Mouse (Mus musculus) layer of hippocampus, adult 9-10 months (tissue): Measurements from ENCODE around the gene Ifngr2.

ENCODE experiments used
- DNase-seq: peaks from one replicate; pipeline ENCODE4 v3.0.0; 2022; ENCODE audit warnings: low spot score

Gene Ifngr2

DNA sequence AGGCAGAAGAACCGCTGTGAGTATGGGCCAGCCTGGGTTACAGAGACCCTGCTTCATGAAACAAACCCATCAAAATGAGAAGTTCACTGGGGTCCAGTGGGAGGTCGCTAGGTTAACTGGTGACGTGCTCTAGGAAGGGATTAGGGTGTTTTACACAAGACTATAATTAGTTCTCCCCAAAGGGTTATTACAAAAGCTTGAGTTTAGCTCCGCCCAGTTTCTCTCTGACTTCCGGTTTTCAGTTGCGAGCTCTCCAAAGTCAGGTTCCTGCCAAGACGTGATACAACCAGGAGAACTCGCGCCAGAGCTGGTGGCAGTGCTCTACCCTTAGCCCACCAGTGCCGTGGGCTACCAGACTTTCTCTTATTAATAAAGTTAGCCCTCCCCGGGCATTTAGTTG lies 64.4 kb downstream of the Ifngr2 start:
- DNase-seq, result no peak

DNA sequence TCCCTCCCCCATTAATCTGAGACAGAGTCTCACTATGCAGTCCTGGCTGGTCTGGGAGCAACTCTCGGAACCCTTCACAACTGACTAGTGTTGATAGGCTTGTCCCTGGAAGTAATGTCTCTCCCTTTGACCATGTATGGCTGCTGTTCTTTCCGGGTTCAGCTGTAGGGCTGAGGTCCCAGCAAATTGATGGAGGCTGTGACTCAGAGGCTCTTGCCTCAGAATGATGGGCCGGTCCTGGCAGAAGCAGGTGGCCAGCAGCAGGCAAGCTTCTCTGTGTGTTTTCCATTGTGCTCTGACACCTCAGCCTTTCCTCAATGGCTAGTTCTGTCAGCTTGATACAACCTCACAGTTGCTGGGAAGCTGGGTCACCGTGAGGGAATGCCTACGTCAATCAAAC lies 65.7 kb downstream of the Ifngr2 start:
- no peak for DNase-seq

DNA sequence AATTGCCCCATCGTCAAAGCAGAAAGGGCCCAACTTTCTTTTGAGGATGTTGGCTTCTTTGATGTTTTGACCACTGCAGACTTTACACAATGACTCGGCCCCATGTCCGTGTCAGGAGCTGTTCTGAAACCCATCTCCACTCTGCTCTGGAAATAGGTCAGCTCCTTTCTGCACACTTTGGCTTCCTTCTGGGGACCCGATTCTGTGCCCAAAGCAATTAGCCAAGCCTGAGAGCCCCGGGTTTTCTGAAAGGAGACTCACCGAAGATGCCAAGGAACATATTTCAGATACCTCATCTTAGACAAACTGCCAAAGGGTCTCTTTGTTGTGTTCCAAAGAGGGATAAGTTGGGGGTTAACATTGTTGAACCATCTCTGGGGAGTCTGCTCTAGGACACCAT lies 67.7 kb downstream of the Ifngr2 start:
- DNase-seq, result no peak
